Mouse (Mus musculus): ENCODE data around the gene Adrb1.

DNA sequence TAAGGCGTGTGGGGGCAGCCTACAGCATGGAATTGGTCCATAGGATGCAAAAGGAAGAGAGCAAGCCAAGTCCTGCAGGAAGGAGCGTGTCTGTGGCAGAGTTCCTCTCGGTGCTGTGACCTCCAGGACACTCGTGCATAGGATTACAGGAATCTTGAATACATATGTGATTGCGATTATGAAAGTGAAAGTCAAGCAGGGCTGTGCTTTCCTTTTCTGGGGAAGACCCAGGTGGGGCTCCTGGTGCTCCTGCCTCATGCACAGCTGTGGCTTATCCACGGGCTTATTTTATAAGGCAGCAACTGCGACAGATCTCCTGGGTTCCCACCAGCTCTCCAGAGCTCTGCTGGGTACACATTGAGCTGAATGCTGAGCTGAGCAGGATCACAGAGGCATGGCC is 39.2 kb upstream of the Adrb1 start:
- TF ChIP-seq MAFK (IDR thresholded peaks at IDR 0.05; ENCODE audit: insufficient read depth, low read depth, low read length) (no peak), HCFC1 (IDR thresholded peaks at IDR 0.05; ENCODE audit: borderline replicate concordance, insufficient read depth, low read length) (no peak), ZNF384 (IDR thresholded peaks at IDR 0.05; ENCODE audit: low read depth, low read length) (no peak), ZC3H11A (IDR thresholded peaks at IDR 0.05; ENCODE audit: borderline replicate concordance, low read depth, low read length) (no peak), CHD2 (IDR thresholded peaks at IDR 0.05; ENCODE audit: low read depth, low read length) (no peak)

All from ES-E14 (cell line).